Comparison of ENCODE assay signal across 15 mouse cellular contexts in genomic region chr15:7080916-7081626, GRCm38 (mm10). TPM values are rescaled to one million over a fixed set of nuclear protein-coding genes. Genes with fewer than 3 reads are reported as not detected.
DNase-seq lines count a peak whose midpoint lies in the region; ATAC-seq and TF ChIP-seq lines count a peak whose summit lies in the region.
"Had no signal": no experiment of that assay in that cellular context is flagged by ENCODE, and none has a peak within 500 bp of the region (broad histone marks: within the 10 kb centered on the region; RNA-seq: fewer than 3 reads in every experiment).

No protein-coding gene starts in this region.

- peaks cover 22% of the 10 kb centered on the region for H3K4me1 ChIP-seq in heart, embryonic 10.5 days
- 0 out of 2 replicates have a peak, but pooled peaks cover 2% of the 10 kb centered on the region for H3K4me1 ChIP-seq in heart, embryonic 11.5 days (ENCODE audit: control insufficient read depth, insufficient read depth, low read length)
- H3K4me1 ChIP-seq in kidney, postnatal 0 days (replicated peaks; ENCODE audit: insufficient read depth, low read length): 0 out of 2 replicates have a peak, but pooled peaks cover 11% of the 10 kb centered on the region
- H3K4me1 ChIP-seq in embryonic facial prominence, embryonic 10.5 days: peaks cover 23% of the 10 kb centered on the region
- H3K4me1 ChIP-seq: forebrain, embryonic 13.5 days had no signal

- H3K27ac ChIP-seq in heart, embryonic 10.5 days: 0 out of 2 replicates have a peak overlapping the region, but pooled peaks have one; percentile 59
- H3K27ac ChIP-seq in heart, embryonic 11.5 days (ENCODE audit: low read depth, low read length): no peak overlapping the region
- H3K27ac ChIP-seq in kidney, postnatal 0 days: no peak overlapping the region
- H3K27ac ChIP-seq in embryonic facial prominence, embryonic 10.5 days (replicated peaks): peak overlapping the region; percentile 40; the same call in 1 of the 2 replicates
- H3K27ac ChIP-seq: forebrain, embryonic 13.5 days; heart, embryonic 15.5 days; lung, embryonic 15.5 days had no signal

- ATAC-seq in heart, embryonic 11.5 days (replicated peaks; ENCODE audit: insufficient number of reproducible peaks, low FRiP score, low TSS enrichment): no peak
- no peak for ATAC-seq in kidney, postnatal 0 days (replicated peaks; ENCODE audit: low FRiP score, low read depth)
- ATAC-seq: forebrain, embryonic 13.5 days had no signal

- peaks cover 9% of the 10 kb centered on the region for H3K27me3 ChIP-seq in heart, embryonic 10.5 days (ENCODE audit: insufficient read depth, poor library complexity, severe bottlenecking)
- no peaks in the 10 kb centered on the region for H3K27me3 ChIP-seq in heart, embryonic 11.5 days (ENCODE audit: control insufficient read depth, insufficient read depth, low read length)
- H3K27me3 ChIP-seq in kidney, postnatal 0 days (ENCODE audit: insufficient read depth, low read length): no peaks in the 10 kb centered on the region
- peaks cover 14% of the 10 kb centered on the region; the same call in 1 of the 2 replicates for H3K27me3 ChIP-seq in embryonic facial prominence, embryonic 10.5 days (replicated peaks; ENCODE audit: low read depth, poor library complexity, severe bottlenecking)
- H3K27me3 ChIP-seq: forebrain, embryonic 13.5 days; heart, embryonic 15.5 days had no signal

- no peaks in the 10 kb centered on the region for H3K36me3 ChIP-seq in heart, embryonic 10.5 days
- H3K36me3 ChIP-seq in heart, embryonic 11.5 days (ENCODE audit: control insufficient read depth, insufficient read depth, low read length): no peaks in the 10 kb centered on the region
- H3K36me3 ChIP-seq in kidney, postnatal 0 days (ENCODE audit: insufficient read depth, low read length): no peaks in the 10 kb centered on the region
- H3K36me3 ChIP-seq in embryonic facial prominence, embryonic 10.5 days (replicated peaks): no peaks in the 10 kb centered on the region
- H3K36me3 ChIP-seq: heart, embryonic 15.5 days; lung, embryonic 15.5 days had no signal

- H3K9me3 ChIP-seq in heart, embryonic 10.5 days: no peaks in the 10 kb centered on the region
- no peaks in the 10 kb centered on the region for H3K9me3 ChIP-seq in heart, embryonic 11.5 days (replicated peaks; ENCODE audit: control insufficient read depth, low read length)
- no peaks in the 10 kb centered on the region for H3K9me3 ChIP-seq in kidney, postnatal 0 days (replicated peaks; ENCODE audit: low read length)
- H3K9me3 ChIP-seq in embryonic facial prominence, embryonic 10.5 days: no peaks in the 10 kb centered on the region
- H3K9me3 ChIP-seq: forebrain, embryonic 13.5 days; heart, embryonic 15.5 days; lung, embryonic 15.5 days had no signal

- no peak for DNase-seq in heart, embryonic 10.5 days (ENCODE audit: low spot score)
- peak; percentile 62 for DNase-seq in kidney, postnatal 0 days (ENCODE audit: low spot score)
- DNase-seq in kidney, postnatal 4 days: no peak
- DNase-seq in embryonic facial prominence, embryonic 10.5 days (ENCODE audit: low spot score): peak; percentile 48
- DNase-seq in kidney, postnatal 14 days: peak; percentile 32
- no peak for DNase-seq in thymus, postnatal 36 days
- DNase-seq in testis, postnatal 14 days (ENCODE audit: low spot score): no peak
- DNase-seq: cerebellum, adult 8-10 months; right cerebral cortex, postnatal 25 days; thymus, postnatal 4 days had no signal

- H3K4me3 ChIP-seq in heart, embryonic 10.5 days: no peak overlapping the region
- H3K4me3 ChIP-seq in heart, embryonic 11.5 days (ENCODE audit: low read depth, low read length): no peak overlapping the region
- H3K4me3 ChIP-seq in kidney, postnatal 0 days (replicated peaks; ENCODE audit: low read depth, low read length): no peak overlapping the region
- H3K4me3 ChIP-seq in embryonic facial prominence, embryonic 10.5 days: no peak overlapping the region
- H3K4me3 ChIP-seq: forebrain, embryonic 13.5 days; heart, embryonic 15.5 days; lung, embryonic 15.5 days had no signal

- no peak overlapping the region for H3K9ac ChIP-seq in heart, embryonic 11.5 days (ENCODE audit: low read depth, low read length)
- no peak overlapping the region for H3K9ac ChIP-seq in kidney, postnatal 0 days (ENCODE audit: low read depth, low read length)
- H3K9ac ChIP-seq: forebrain, embryonic 13.5 days; heart, embryonic 15.5 days; lung, embryonic 15.5 days had no signal

- no peak overlapping the region for H3K4me2 ChIP-seq in heart, embryonic 11.5 days
- H3K4me2 ChIP-seq in kidney, postnatal 0 days (ENCODE audit: low read length): no peak overlapping the region
- H3K4me2 ChIP-seq: forebrain, embryonic 13.5 days; liver, embryonic 11.5 days had no signal

- 55% methylated on average over 14 of the region's 15 CpGs for WGBS in heart, embryonic 10.5 days
- 54% methylated on average over 13 of the region's 15 CpGs for WGBS in heart, embryonic 11.5 days (ENCODE audit: insufficient replicate concordance)
- WGBS in kidney, postnatal 0 days: 36% methylated on average over 14 of the region's 15 CpGs
- WGBS in embryonic facial prominence, embryonic 10.5 days: 56% methylated on average over 15 of the region's 15 CpGs

- no peak for TF ChIP-seq CTCF in kidney, postnatal 0 days (IDR thresholded peaks at IDR 0.05; ENCODE audit: low read depth)

RNA-seq across cellular contexts. Expression of gene Lifr, which starts 9.3 kb away (rescaled TPM):
- polyA plus RNA-seq in heart, embryonic 10.5 days (2016; fragmentation: Nextera tagmentation; extraction: Ambion mirVana): 14.6 and 20.5 TPM in 2 replicates
- polyA plus RNA-seq in heart, embryonic 11.5 days (2014; fragmentation: Nextera tagmentation; extraction: Ambion mirVana): 22.1 and 31.4 TPM in 2 replicates
- polyA plus RNA-seq in kidney, postnatal 0 days (2015; fragmentation: Nextera tagmentation; extraction: Ambion mirVana): 20.6 and 21.2 TPM in 2 replicates
- 10.0 and 11.0 TPM in 2 replicates for polyA plus RNA-seq in embryonic facial prominence, embryonic 10.5 days (2016; fragmentation: Nextera tagmentation; extraction: Ambion mirVana)

Comparison
In these comparisons a context has a peak if more than half of its experiments do, and no peak if none do; other contexts are left out.
1. DNase-seq: peak in kidney, postnatal 0 days (single experiment), embryonic facial prominence, embryonic 10.5 days (single experiment) and kidney, postnatal 14 days (single experiment); none in heart, embryonic 10.5 days (single experiment), kidney, postnatal 4 days (0 of 2), thymus, postnatal 36 days (0 of 2) and testis, postnatal 14 days (single experiment).
2. H3K27ac ChIP-seq: peak in heart, embryonic 10.5 days (single experiment) and embryonic facial prominence, embryonic 10.5 days (single experiment); none in heart, embryonic 11.5 days (single experiment) and kidney, postnatal 0 days (single experiment).